In genomic region chr4:134998928-134999658, GRCm38 (mm10) we compare ENCODE assay signal across 13 mouse cellular contexts.
A peak's percentile ranks its signal among the peaks of the same experiment; 100 is the strongest.
DNase-seq lines count a peak whose midpoint lies in the region; ATAC-seq lines count a peak whose summit lies in the region.
"Had no signal": no experiment of that assay in that cellular context is flagged by ENCODE, and none has a peak within 500 bp of the region (broad histone marks: within the 10 kb centered on the region; RNA-seq: fewer than 3 reads in every experiment).

No protein-coding gene starts in this region.

- no peak overlapping the region for H3K4me2 ChIP-seq in heart, embryonic 11.5 days
- no peak overlapping the region for H3K4me2 ChIP-seq in midbrain, embryonic 16.5 days (ENCODE audit: low read length)
- H3K4me2 ChIP-seq: heart, embryonic 15.5 days; liver, embryonic 15.5 days; midbrain, embryonic 15.5 days had no signal

- H3K36me3 ChIP-seq in heart, embryonic 11.5 days (ENCODE audit: control insufficient read depth, insufficient read depth, low read length): no peaks in the 10 kb centered on the region
- H3K36me3 ChIP-seq in midbrain, embryonic 16.5 days (ENCODE audit: control insufficient read depth, insufficient read depth, low read length): no peaks in the 10 kb centered on the region
- H3K36me3 ChIP-seq: heart, embryonic 15.5 days; liver, embryonic 15.5 days; midbrain, embryonic 15.5 days had no signal

- H3K9me3 ChIP-seq in heart, embryonic 11.5 days (replicated peaks; ENCODE audit: control insufficient read depth, low read length): no peaks in the 10 kb centered on the region
- H3K9me3 ChIP-seq in midbrain, embryonic 16.5 days (replicated peaks; ENCODE audit: control insufficient read depth, low read length, poor library complexity, severe bottlenecking): no peaks in the 10 kb centered on the region
- H3K9me3 ChIP-seq: heart, embryonic 15.5 days; liver, embryonic 15.5 days; midbrain, embryonic 15.5 days had no signal

- H3K9ac ChIP-seq in heart, embryonic 11.5 days (ENCODE audit: low read depth, low read length): no peak overlapping the region
- no peak overlapping the region for H3K9ac ChIP-seq in midbrain, embryonic 16.5 days (ENCODE audit: low read depth, low read length)
- H3K9ac ChIP-seq: heart, embryonic 15.5 days; liver, embryonic 15.5 days; midbrain, embryonic 15.5 days had no signal

- no peak overlapping the region for H3K4me3 ChIP-seq in heart, embryonic 11.5 days (ENCODE audit: low read depth, low read length)
- H3K4me3 ChIP-seq in midbrain, embryonic 16.5 days (ENCODE audit: low read depth, low read length): no peak overlapping the region
- H3K4me3 ChIP-seq: heart, embryonic 15.5 days; liver, embryonic 15.5 days; midbrain, embryonic 15.5 days had no signal

- peaks cover 22% of the 10 kb centered on the region for H3K4me1 ChIP-seq in heart, embryonic 11.5 days (ENCODE audit: control insufficient read depth, insufficient read depth, low read length)
- H3K4me1 ChIP-seq in midbrain, embryonic 16.5 days (ENCODE audit: control insufficient read depth, insufficient read depth, low read length): peaks cover 3% of the 10 kb centered on the region

- ATAC-seq in heart, embryonic 11.5 days (replicated peaks; ENCODE audit: insufficient number of reproducible peaks, low FRiP score, low TSS enrichment): no peak
- ATAC-seq in midbrain, embryonic 16.5 days: no peak
- ATAC-seq: midbrain, embryonic 15.5 days had no signal

- H3K27me3 ChIP-seq in heart, embryonic 11.5 days (ENCODE audit: control insufficient read depth, insufficient read depth, low read length): 0 out of 2 replicates have a peak, but pooled peaks cover 1% of the 10 kb centered on the region
- no peaks in the 10 kb centered on the region for H3K27me3 ChIP-seq in midbrain, embryonic 16.5 days (ENCODE audit: control insufficient read depth, insufficient read depth, low read depth, low read length)
- H3K27me3 ChIP-seq: heart, embryonic 15.5 days; midbrain, embryonic 15.5 days had no signal

- WGBS in heart, embryonic 11.5 days (ENCODE audit: insufficient replicate concordance): 71% methylated on average over 12 of the region's 12 CpGs
- WGBS in midbrain, embryonic 16.5 days: 69% methylated on average over 12 of the region's 12 CpGs

- H3K27ac ChIP-seq in heart, embryonic 11.5 days (ENCODE audit: low read depth, low read length): no peak overlapping the region
- no peak overlapping the region for H3K27ac ChIP-seq in midbrain, embryonic 16.5 days (ENCODE audit: low read length)
- H3K27ac ChIP-seq: heart, embryonic 15.5 days; liver, embryonic 15.5 days; midbrain, embryonic 15.5 days had no signal

- peak; percentile 93 for DNase-seq in heart, adult 11 months
- peak; percentile 8 for DNase-seq in urinary bladder, postnatal 14 days (ENCODE audit: low spot score)
- DNase-seq in urinary bladder, postnatal 25 days (ENCODE audit: low spot score): no peak
- peak; percentile 98 for DNase-seq in fibroblast of lung, adult 2 months (ENCODE audit: low read depth)
- no peak for DNase-seq in spleen, postnatal 4 days (ENCODE audit: low spot score in 2 of 2)
- DNase-seq: kidney, postnatal 10 days; spleen, adult 18-20 months; thymus, postnatal 36 days had no signal

Comparison
In these comparisons a context has a peak if more than half of its experiments do, and no peak if none do; other contexts are left out.
1. DNase-seq: peak in heart, adult 11 months (single experiment), urinary bladder, postnatal 14 days (single experiment) and fibroblast of lung, adult 2 months (single experiment); none in urinary bladder, postnatal 25 days (single experiment) and spleen, postnatal 4 days (0 of 2).